Mouse (Mus musculus): Measurements from ENCODE around the gene Serpina3g.

The Serpina3g gene

GRCm38 (mm10) chr12:104279056-104279435, 43.0 kb downstream of the Serpina3g start:
- DNase-seq (ENCODE audit: low spot score in 2 of 2): no peak

GRCm38 (mm10) chr12:104283380-104283779, 47.3 kb downstream of the Serpina3g start:
- no peak for DNase-seq (ENCODE audit: low spot score in 2 of 2)

GRCm38 (mm10) chr12:104288336-104288735, 52.3 kb downstream of the Serpina3g start:
- no peak for DNase-seq (ENCODE audit: low spot score in 2 of 2)

- no peak for DNase-seq (ENCODE audit: low spot score in 2 of 2)
These were observed 53.8 kb downstream of the Serpina3g start for GRCm38 (mm10) chr12:104289872-104290271.
